Mouse (Mus musculus) thymus, adult 2 months (tissue): ENCODE measurements around the gene Il17re.

Experiments
- CTCF ChIP-seq: fragments of 200-500 bp; IDR thresholded peaks from 2 replicates; pipeline ENCODE4 v1.5.1; 2012; ENCODE audit warnings: mild to moderate bottlenecking, control low read depth, low read length, moderate library complexity, borderline replicate concordance; ENCODE audit not compliant: control insufficient read depth, poor library complexity, insufficient read depth; ENCODE audit errors: extremely low read depth
- POLR2A ChIP-seq: fragments of 200-500 bp; IDR thresholded peaks from 2 replicates; pipeline ENCODE4 v1.6.1; 2012; ENCODE audit warnings: mild to moderate bottlenecking, low read length, control low read depth, moderate library complexity; ENCODE audit not compliant: control insufficient read depth, poor library complexity, insufficient read depth; ENCODE audit errors: extremely low read depth

DNA sequence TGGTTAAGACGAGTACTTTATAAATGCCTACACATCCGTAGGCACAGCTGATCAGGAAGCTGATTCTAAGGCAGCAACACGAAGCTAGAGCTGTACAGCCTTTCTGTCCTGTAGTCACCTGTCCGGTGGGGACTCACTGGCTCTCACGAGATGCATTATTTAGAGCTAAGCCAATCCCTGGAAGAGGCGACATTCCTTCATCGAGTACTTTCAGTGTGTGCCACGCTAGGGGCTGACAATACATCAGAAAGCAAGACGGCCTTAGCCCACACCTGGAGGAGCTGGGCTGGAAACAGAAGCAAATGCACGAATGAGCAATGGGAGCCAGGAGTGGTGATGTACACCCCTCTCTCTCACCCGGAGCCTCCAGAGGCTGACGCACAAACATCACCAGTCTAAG is 21.1 kb upstream of the Il17re start:
- TF ChIP-seq CTCF (no peak), POLR2A (no peak)
